Mouse (Mus musculus) cerebellum, postnatal 4 days (tissue): ENCODE results near the gene Tfap4.

Experiments used
- DNase-seq, 2 experiments: peaks; one replicate each; pipeline ENCODE4 v3.0.0; 2022; ENCODE audit warnings: low spot score in 2 of 2, mixed read lengths in 1 of 2

The Tfap4 gene

DNA sequence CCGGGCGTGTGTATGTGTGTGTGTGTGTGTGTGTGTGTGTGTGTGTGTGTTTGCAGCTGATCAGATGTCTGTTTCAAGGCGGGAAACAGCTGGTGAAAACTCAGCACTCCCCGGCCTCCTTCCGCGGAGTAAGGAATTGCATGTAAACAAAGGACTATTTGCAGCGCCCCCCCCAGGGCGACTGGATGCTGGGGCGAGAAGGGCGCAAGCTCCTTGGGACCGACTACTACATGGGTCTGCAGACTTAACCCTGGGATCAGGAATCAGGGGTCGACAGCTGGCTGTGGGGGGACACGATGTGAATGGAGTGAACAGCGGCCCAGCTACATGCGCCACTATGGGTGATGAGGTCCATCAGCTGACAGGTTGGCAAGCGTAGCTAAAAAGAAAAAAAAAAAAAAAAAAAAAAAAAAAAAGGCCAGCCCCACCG, at the start of gene Tfap4:
Gene Tfap4 (minus strand): TSS at position 140 of the 430 bp plus-strand sequence.
- peak; percentile 65 to 80 for DNase-seq

DNA sequence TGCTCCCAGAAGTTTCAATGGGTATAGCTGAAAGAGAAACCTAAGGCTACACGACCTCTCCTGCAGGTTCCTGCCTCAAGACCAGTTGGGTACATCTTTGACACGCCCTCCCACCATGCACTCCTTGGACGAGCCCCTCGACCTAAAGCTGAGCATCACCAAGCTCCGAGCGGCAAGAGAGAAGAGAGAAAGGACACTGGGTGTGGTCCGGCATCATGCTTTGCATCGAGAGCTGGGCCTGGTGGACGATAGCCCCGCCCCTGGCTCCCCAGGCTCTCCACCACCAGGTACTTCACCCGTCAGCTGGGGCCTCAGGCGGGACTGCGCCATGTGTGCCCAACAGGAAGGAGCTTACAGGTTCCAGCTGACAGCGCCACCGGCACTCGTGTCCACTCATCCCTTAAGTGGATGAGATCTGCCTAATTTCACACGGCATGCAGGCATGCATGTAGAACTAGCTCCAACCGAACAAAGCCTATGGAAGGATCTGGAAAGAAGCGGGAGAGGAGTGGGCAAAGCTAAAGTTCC, 48.9 kb upstream of the Tfap4 start:
- no peak for DNase-seq

DNA sequence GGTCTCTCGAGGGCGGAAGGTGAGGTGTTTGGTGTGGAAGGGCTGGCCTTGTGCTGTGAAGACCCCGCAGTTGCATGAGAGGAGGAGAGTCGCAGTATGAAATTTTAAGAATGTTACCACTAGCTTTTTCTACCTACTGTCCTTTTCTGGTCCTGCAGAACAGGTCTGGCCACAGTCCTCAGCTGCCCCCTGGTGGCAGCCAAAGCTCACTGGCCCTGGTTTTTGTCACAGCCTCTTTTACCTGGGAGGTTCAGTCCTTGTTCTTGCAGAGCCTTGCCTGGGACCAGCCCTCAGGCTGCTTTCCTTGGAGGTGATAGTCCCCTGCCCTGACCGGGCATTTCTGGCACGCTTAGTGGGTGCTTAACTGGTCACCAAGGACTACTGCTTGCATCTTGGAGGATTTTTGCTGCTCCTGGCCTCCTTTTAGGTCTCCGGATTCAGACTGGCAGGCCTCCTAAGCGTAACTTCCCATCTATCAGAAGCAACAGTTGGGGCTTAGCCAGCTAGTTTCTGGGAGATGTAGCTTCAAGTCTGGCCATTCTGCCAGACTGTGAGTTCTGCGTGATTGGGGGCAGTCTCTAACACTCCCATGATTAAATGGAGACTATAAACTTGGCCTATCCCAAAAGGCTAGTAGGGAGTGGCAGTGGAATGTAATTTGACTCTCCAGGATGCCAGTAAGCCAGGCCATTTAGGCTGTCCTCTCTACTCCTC, 48.3 kb upstream of the Tfap4 start:
- peak; percentile 68 to 86 for DNase-seq

DNA sequence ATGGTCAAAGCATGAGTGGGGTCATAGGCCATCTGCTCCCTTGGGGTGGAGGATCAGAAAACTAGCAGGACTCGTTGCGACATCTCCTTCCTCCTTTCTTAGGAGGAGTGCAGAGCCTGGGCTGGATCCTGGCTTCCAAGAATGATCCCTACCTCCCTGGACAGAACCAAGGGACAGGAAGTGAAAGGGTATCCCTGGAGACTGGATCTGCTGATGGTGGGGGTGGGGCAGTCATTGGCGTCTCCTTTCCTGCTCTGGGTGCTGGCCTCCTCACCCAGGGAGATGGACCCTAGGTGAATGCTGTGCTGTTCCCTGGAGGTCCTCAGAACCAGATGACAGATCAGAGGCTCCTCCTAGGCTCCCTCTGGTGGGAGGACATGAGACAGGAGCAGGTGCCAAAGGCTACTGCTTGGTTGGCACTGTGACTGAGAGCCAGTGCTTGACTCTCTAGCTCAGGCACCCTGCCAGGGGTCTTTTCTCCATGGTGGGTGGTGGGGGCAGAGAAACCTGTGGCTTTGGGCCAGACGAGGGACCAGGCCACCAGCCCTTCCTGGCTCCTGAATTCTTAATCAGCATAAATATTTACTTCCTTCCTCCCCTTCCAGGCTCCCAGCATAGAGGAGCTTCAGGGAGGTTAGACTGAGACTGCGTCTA, 46.9 kb upstream of the Tfap4 start:
- DNase-seq: peak in 1 of 2 experiments; percentile 59

DNA sequence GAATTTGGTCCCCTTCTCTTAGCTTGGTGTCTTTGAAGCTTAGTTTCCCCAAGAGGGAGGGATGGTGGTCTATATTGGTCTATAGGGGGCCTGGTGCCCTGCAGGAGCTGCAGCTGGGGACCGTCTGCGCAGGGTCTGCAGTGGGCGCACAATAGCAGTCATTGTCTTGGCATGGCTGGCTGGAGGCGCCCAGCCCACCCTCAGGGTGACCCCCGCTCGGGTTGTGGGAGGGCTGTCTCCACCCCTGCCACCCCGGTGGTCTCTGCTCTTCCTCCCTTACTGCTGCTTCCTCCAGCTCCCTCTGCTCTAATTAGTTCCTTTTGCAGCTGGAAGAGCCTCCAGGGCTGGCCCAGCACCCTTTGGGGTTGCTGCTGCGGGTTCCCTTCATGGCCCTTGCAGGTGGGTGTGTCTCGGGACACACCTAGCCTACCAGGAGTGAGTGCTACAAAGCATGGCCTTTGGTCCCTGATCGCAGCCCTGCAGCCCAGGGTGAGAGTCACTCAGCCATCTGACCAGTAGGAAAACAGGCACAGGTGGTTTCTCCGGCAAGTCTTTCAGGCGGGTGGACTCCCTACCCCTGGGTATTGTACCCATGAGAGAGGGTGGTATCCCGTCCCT, 46.0 kb upstream of the Tfap4 start:
- no peak for DNase-seq

DNA sequence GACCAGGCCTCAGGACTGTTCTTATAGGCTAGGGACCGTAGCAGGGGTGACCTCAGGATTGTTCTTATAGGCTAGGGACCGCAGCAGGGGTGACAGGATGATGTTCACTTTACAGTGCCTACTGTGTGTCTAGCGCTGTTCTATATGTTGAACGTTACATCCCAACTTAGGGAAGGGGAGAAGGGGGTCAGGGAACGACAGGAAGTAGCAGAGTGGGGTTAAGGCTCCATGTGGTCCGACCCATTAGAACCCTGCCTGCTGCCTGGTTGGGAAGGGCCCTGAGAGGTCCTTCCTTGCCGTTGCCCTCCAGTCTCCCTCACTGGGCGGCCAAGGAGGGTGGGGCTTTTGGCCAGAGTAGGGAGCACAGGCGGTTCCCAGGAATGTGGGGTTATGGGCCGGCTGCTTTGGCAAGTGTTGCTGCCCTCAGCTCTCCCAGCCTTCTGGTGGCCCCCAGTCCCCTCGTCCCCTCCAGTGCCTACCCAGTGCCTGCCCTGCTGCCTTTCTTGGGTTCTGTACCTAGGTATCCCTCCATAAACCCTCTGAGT, 44.7 kb upstream of the Tfap4 start:
- no peak for DNase-seq

DNA sequence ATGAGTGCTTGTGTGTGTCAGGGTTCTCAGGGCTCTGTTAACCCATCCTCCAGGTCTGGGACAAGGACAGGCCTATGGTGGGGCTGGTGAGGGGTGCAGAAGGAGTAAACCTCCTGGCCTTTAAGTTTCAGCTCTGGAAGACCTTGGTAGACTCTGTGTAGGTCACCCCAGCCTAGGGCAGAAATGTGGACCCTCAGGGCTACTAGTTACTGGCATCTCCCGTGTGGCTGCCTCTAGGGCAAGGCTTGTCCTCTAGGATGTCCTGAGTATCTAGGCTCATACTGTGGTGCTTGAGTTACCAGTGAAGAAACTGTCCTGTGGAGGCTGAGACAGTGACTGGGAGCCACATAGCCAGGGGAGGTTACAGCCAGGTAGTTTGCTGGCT, 43.8 kb upstream of the Tfap4 start:
- DNase-seq: peak in 1 of 2 experiments; percentile 16

DNA sequence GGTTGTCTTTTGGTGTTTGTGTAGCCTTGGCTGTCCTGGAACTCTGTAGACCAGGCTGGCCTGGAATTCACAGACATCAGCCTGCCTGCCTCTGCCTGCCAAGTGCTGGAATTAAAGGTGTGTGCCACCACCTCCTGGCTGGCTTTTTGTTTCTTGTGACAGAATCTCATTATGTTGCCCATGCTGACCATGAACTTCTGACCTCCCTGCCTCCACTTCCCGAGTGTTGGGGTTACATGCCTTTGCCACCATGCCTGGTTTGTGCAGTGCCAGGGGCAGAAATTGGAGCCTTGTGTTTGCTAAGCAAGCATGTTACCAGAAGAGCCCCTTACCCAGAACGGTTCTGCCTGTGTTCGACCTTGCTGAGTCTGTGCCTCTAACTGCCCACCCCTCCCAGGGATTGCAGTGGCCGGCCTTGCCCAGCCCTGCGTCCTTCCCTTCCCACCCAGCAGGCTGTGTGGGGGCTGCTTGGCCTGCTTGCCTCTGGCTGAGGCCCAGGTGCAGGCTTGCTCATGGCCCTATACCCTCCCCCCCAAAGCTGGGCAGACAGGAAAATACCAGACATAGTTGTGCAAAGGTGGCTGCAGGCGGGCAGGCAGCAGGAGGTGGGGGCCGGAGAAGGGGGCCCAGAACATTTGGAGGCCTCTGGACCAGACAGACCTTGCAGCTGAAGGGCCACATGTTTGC, 43.3 kb upstream of the Tfap4 start:
- DNase-seq: peak in 1 of 2 experiments; percentile 15

DNA sequence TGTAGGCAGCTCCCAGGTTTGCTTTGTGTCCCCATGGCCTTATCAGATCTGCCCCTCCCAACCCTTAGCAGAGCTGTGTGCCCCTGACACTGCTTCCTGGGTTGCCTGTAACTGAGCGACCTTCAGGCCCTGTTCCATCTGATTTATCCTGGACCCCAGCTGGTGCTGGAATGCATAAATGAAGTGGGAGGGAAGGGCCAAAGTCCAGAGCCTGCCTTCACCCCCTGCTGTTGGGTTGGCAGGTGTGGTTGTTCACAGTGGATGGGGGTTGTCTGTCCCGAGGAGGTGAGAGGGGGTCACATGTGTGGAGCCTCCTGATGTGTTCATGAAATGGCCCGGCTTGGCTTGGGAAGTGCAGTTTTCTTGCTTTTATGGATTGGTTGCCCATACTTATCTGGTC, 42.5 kb upstream of the Tfap4 start:
- peak in 1 of 2 experiments; percentile 19 for DNase-seq

DNA sequence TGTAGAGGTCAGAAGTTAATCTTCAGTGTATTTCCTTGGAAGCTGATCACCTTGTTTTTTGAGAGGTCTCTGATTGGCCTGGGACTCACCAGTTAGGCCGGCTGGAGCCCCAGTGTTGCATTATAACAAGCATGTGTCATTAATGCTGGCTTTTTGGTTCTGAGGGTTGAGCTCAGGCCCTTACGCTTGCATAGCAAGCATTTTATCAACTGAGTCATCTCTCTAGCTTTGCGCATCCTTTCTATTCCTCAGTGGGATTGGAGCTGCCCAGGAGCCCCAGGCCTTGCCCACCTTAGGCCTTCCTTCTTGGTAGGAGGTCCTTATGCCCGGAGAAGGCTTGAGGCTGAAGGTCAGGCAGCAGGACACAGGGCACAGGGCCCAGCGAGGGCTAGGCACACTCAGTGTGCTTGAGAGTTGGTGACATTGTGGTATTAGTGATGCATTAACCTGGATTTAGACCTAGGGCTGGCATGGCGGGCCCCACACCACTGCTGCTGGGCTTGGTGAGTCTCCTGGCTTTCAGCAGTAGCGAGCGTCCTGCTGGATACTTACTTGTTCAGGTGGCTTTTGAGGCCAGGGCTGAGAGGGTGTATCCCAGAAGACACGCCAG, 41.2 kb upstream of the Tfap4 start:
- no peak for DNase-seq

DNA sequence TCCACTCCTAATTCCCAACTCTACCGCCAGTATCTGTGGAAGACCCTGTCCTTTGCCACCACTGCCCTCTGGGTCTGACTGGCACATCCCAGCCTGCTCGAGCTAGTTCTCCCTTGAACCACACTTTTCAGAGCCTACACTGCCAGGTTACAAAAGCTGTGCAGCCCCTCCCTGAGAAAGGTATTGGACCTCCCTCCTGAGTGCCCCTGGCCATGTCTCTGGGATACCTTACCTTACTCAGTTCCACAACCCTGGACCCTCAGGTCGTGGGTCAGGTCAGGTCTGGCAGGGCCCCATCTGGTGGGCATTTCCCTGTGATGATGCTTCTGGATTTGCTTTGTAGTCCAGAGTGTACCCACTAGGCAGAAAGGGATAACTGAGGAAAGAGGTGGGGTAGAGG, 40.0 kb upstream of the Tfap4 start:
- DNase-seq: no peak

DNA sequence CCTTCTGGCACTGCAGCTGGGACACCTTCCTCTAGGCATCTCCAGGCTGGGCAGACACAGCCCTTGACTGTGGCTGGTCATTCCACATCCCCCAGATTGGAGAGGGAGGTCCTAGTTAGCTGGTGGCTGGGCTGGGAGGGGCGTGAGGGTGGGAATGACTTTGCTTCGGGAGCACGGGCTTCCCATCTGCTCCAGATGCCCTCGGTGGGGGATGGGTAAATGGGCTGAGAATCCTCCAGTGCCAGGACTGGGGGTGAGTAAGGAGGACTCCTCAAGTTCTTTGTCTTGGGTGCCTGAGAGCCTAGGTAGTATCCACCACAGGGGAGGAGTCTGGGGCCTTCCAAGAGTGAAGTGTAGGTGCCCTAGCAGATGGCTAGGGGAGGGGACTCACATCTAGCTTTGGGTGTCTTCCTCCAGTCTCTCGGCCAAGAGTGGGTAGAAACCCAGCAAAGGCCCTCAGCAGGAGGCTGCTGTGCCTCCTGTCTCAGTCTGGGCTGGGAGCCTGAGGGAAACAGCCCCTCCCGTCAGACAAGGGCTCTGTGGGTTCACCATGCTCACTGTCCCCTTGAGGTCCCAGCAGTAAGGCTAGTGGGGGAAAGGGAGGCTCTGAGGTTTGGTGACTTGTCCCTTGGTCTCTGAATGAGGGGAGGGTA, 39.4 kb upstream of the Tfap4 start:
- peak in 1 of 2 experiments; percentile 39 for DNase-seq

DNA sequence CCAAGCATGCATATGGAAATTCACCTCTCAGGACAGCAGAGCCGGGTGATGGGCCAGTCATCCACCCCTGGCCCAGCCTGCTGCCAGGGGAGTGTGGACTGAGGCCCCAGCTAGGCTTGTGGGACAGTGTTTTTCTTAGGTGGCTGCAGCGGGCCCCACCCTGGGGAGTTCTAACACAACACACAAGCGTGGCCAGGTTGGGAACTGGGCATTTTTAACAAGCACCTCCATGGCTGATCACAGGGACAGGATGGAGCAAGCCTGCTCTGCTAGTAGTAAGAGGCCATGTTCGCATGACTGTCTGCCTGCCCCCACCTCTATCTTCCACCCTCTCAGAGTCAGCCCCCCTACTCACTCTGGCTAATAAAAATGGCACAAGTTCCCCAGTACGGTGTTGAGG, 38.4 kb upstream of the Tfap4 start:
- no peak for DNase-seq

DNA sequence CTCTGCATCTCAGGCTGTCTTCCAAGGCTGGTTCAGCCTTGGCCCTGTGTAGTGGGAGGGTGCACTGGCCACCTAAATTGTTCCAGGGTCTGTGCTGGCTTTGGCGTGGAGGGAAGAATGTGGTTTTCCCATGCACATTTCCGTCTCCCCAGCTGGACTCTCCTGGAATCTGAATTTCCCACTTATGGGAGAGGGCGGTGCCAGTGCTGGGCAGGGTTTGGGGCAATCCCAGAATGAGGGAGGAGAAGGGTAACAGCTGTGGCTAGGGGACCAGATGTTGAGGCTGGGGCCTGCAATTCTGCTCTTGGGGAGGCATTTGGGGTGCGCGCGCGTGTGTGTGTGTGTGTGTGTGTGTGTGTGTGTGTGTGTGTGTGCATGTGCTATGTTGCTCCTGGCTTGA, 37.6 kb upstream of the Tfap4 start:
- no peak for DNase-seq

DNA sequence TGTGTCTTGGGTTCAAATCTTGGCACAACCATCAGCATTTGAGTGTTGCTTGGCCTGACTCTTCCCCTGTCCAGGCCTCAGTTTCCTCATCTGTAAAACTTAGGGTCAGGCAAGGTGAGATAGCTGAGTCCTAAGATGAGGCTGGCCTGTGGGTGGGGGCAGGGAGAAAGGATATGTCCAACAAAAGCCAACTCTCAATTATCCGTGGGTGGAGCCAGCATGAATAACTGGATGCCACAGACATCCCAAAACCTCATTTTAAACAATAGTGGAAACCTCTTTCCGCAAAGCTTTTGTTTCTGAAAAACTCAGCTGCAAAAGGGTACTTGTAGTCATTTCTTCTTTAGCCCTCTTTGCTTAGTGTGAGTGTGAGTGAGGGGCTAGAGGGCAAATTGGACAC, 37.2 kb upstream of the Tfap4 start:
- no peak for DNase-seq

DNA sequence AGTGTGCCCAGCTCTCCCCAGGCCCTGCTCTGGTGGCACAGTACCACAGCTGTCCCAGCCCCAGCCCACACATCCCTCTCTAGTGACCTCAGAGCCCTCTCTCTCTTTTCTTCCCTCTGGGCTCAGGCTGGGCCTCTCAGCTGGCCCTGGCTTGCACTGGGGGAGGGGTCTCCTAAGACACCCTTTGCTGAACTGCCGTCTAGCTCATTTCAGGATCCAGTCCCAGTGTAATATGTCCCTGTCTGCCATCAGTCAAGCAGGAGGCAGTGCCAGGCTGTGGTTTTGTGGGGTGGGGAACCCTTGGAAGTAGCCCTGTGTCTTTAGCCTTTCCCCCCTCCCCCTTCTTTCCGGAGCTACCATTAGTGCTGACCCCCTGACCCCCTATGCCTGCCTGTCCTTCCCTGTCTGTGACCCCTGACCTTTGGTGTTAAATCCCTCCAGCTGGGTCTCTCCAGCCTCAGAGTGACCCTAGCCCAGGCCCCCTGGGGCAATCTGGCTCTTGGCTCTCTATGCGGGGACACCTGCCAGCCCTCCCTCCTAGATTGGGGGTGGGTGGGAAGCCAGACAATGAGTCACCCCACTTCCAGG, 36.6 kb upstream of the Tfap4 start:
- no peak for DNase-seq

DNA sequence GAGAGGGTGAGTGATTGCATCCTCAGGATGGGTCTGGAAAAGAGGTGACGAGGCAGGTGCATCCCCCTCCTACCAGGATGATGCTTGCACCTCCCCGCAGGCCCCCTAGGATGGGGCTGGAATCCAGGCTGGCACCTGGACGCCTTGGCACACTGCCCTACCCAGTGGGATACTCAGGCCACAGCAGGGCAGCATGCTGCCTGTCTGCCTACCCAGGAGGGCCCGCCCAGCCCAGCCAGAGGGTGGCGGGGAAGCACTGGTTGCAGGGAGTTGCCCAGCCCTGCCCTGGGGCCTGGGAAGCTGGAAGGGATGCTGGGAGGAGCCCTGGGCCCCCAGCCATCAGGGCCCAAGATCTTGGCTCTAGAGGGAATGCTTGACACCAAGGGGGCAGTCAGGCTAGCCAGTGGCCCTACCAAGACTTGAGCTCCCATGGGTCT, 35.9 kb upstream of the Tfap4 start:
- DNase-seq: peak in 1 of 2 experiments; percentile 59

DNA sequence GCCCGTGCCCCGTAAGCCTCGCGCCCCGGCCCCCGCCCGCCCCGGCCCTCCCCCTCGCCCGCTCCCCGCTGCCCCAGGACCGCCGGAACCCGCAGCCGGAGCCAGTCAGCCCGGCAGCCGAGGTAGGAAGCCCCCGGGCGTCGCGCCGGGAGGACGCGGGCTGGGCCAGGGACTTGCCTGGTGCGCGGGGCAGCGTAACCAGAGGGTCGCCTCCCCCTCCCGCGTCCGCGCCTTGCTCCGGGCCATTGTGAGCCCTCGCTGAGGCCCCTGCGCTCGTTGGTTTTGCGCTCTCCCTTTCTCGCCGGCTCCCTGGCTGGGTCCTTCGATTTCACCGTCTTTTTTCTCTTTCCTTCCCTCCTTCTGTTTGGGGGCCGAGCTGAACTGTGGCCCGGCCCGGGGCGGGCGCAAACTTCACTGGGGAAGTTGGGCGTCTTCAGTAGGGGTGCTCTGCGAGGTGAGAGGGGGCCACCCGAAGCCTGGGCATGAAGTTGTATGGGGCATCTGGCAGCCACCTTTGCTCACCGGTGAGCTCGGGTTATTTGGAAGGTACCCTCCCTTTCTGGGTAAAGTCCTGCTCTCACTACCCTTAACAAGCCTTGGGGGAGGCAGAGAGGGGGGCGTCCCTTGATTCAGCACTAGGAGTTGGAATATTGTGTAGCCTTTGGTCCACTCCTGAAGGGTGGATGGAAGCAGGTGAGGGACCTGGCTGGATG, 35.3 kb upstream of the Tfap4 start:
- peak in 1 of 2 experiments; percentile 47 for DNase-seq

DNA sequence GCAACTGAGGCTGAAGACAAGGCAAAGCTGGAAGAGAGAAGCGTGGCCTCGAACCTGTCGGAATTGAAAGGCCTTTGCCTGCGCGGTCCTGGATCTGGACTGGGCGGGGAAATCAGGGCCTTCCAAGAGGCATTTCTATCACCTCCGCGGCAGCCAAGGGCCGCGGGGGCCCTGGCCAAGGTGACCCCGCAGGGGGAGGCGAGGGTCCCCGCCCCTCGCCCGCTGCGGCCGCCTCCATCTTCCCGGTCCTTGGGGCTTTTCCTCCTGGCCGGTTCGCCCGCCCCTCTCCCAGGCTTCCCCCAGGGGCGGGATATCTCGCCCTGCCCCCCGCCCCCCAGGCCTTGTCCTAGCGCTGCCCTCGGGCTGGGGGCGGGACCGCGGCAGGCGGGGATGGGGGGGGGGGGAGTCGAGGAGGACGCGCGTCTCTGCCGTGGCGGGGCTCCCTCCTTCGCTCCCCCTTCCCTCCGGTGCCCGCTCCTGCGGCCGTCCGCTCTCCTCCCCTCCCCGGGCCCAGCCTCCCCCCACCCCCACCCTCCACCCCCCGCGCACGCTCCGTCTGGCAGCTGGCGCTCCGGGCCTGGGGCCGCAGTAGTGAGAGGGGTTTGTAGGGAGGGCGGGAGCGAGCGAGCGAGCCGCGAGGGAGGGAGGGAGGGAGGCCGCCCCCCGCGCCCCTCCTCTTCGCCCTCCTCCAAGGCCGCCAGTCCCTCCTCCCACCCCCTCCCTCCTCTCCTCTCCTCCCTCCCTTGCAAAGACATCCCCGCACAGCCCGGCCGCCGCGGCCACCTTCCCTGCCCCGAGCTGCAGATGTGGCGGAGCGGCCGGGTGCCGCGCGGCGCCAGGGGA, 34.5 kb upstream of the Tfap4 start, which contains the start of gene Glis2:
Gene Glis2 (plus strand): TSS at position 743 of the 843 bp plus-strand sequence.
- DNase-seq: peak in 1 of 2 experiments; percentile 66
